Mouse (Mus musculus): Measurements from ENCODE around the gene Fto. TPM values are rescaled to one million over a fixed set of nuclear protein-coding genes. Genes with fewer than 3 reads are reported as not detected.

Fto gene
- polyA plus RNA-seq, 1 experiment = 39.7 TPM

DNA sequence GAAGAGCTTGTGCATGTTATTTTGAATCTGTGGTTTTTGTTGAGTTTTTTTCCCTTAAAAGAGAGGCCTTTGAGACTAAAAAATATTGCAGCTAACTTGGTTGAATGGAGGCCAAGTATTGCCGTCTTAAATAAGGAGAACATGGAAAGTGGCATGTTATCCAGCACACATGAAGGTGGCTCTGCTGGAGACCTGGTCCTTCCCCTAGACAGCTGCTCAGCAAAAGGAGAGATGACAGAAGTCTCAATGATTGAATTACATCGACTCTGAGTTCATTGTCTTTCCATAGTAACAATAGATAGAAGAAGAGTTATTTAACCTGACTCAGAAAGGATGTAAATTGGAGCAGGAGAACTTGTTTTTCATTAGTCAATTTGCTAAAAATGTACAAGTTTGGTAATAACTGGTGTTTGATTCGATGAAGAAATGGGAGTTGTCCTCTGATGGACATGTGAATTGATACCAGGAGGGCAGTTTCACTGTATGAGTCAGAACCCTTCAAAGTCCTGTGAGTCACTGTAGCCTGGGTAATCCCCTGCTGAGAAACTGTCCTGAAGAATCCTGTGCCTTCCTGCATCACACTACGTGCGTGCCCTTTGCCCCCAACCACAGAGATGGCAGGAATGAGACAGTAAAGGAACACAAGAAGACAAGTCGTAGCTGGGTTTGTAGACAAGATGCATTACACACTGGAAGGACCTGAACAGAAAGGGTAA is 82.2 kb downstream of the Fto start:
- TF ChIP-seq POLR2A (IDR thresholded peaks at IDR 0.05; ENCODE audit: borderline replicate concordance, extremely low read depth, low read depth, low read length) (no peak), CTCF (IDR thresholded peaks at IDR 0.05; ENCODE audit: insufficient read depth, low read length) (no peak)
- DNase-seq = no peak
- WGBS = 66% methylated on average over 6 of the region's 6 CpGs
- no peak overlapping the region for H3K4me3 ChIP-seq (replicated peaks; ENCODE audit: extremely low read depth, low read depth, low read length)
- H3K4me1 ChIP-seq (ENCODE audit: control insufficient read depth, insufficient read depth, low read length) = peaks cover 25% of the 10 kb centered on the region

GRCm38 (mm10) chr8:91398053-91398452 is 84.7 kb downstream of the Fto start:
- Histone ChIP-seq H3K4me3 (replicated peaks; ENCODE audit: extremely low read depth, low read depth, low read length) (no peak overlapping the region), H3K4me1 (ENCODE audit: control insufficient read depth, insufficient read depth, low read length) (peaks cover 16% of the 10 kb centered on the region)
- TF ChIP-seq CTCF (IDR thresholded peaks at IDR 0.05; ENCODE audit: insufficient read depth, low read length) = no peak
- no peak for TF ChIP-seq POLR2A (IDR thresholded peaks at IDR 0.05; ENCODE audit: borderline replicate concordance, extremely low read depth, low read depth, low read length)
- no peak for DNase-seq
- 71% methylated on average over 5 of the region's 5 CpGs for WGBS

DNA sequence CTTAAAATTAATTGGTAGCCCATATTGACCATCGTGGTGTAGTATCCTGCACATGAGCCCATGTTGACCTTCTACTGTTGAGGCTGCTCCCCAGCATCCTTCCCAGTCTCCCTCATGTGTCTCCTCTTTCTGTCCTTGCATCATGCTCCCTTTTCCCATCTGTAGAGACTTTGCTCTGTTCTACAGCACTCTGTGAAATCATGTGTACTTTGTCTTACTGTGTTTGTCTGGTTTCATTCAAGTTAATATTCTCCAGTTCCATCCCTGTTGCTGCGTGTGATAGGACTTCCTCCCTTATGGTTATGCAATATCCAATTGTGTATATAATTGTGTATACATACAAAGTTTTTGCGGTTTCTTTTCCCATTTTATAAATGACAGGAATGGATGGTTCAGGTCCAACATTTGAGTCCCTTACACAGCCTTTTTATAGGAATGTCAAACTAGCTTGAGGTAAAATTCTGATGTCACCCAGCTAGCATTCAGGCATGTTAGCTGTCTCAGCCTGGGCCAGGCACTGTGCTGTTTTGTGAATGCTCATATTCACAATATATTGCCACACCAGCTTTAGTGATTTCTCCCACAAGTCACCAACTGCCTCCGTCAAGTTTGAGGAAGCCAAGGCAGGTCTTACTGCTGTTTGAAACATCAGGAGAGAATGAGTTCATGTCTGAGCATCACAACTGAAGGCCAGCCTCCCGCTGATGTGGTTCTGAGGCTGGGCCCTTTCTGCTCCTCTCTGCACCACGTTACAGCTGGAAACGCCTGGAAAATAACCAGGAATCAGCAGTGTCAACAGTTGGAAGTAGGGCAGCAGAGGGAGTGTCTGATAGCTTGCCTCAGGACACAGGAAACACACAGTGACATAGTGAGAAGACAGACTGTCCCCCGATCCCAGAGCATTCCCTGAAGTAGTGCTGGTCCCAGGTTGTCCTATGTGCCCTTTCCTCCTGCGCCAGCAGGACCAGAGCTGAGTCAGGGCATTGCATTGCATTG is 90.0 kb downstream of the Fto start:
- TF ChIP-seq POLR2A (IDR thresholded peaks at IDR 0.05; ENCODE audit: borderline replicate concordance, extremely low read depth, low read depth, low read length) (no peak), CTCF (IDR thresholded peaks at IDR 0.05; ENCODE audit: insufficient read depth, low read length) (no peak)
- no peak for DNase-seq
- H3K4me1 ChIP-seq (ENCODE audit: control insufficient read depth, insufficient read depth, low read length) = no peaks in the 10 kb centered on the region
- 63% methylated on average over 9 of the region's 9 CpGs for WGBS
- H3K4me3 ChIP-seq (replicated peaks; ENCODE audit: extremely low read depth, low read depth, low read length) = no peak overlapping the region

- WGBS = 91% methylated on average over 7 of the region's 7 CpGs
- TF ChIP-seq CTCF (IDR thresholded peaks at IDR 0.05; ENCODE audit: insufficient read depth, low read length) (no peak), POLR2A (IDR thresholded peaks at IDR 0.05; ENCODE audit: borderline replicate concordance, extremely low read depth, low read depth, low read length) (no peak)
- H3K4me1 ChIP-seq (ENCODE audit: control insufficient read depth, insufficient read depth, low read length) = no peaks in the 10 kb centered on the region
- H3K4me3 ChIP-seq (replicated peaks; ENCODE audit: extremely low read depth, low read depth, low read length) = no peak overlapping the region
- no peak for DNase-seq
Observed at GRCm38 (mm10) chr8:91404311-91404710, 91.0 kb downstream of the Fto start.

DNA sequence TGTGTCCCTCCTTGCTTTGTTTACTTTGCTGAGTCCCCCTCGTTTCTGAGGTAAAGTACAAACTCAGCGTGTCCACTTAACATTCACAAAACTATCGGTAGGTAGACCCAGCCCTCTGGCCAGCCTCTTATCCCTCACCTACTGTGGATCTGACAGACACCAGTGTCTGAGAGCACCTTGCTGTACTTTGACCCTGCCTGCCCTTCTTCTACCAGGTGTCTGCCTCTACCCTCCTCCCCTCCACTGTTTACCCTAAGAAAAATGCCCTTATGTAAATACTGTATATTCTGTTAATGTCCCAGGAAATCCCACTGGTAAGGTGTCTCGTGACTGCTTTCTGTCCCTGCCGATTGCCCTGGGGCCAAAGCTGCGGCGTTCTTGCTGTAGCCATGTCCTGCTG is 91.8 kb downstream of the Fto start:
- no peak for DNase-seq
- TF ChIP-seq POLR2A (IDR thresholded peaks at IDR 0.05; ENCODE audit: borderline replicate concordance, extremely low read depth, low read depth, low read length) (no peak), CTCF (IDR thresholded peaks at IDR 0.05; ENCODE audit: insufficient read depth, low read length) (no peak)
- WGBS = 83% methylated on average over 7 of the region's 7 CpGs
- H3K4me3 ChIP-seq (replicated peaks; ENCODE audit: extremely low read depth, low read depth, low read length) = no peak overlapping the region
- no peaks in the 10 kb centered on the region for H3K4me1 ChIP-seq (ENCODE audit: control insufficient read depth, insufficient read depth, low read length)

- H3K4me3 ChIP-seq (replicated peaks; ENCODE audit: extremely low read depth, low read depth, low read length) = no peak overlapping the region
- no peak for TF ChIP-seq CTCF (IDR thresholded peaks at IDR 0.05; ENCODE audit: insufficient read depth, low read length)
- TF ChIP-seq POLR2A (IDR thresholded peaks at IDR 0.05; ENCODE audit: borderline replicate concordance, extremely low read depth, low read depth, low read length) = no peak
- WGBS = 80% methylated on average over 14 of the region's 14 CpGs
- H3K4me1 ChIP-seq (ENCODE audit: control insufficient read depth, insufficient read depth, low read length) = no peaks in the 10 kb centered on the region
- DNase-seq = no peak
Observed at GRCm38 (mm10) chr8:91406624-91407290, 93.4 kb downstream of the Fto start.

- DNase-seq = no peak
- H3K4me3 ChIP-seq (replicated peaks; ENCODE audit: extremely low read depth, low read depth, low read length) = no peak overlapping the region
- WGBS = 83% methylated on average over 4 of the region's 4 CpGs
- H3K4me1 ChIP-seq (ENCODE audit: control insufficient read depth, insufficient read depth, low read length) = no peaks in the 10 kb centered on the region
- TF ChIP-seq POLR2A (IDR thresholded peaks at IDR 0.05; ENCODE audit: borderline replicate concordance, extremely low read depth, low read depth, low read length) = no peak
- no peak for TF ChIP-seq CTCF (IDR thresholded peaks at IDR 0.05; ENCODE audit: insufficient read depth, low read length)
Observed at GRCm38 (mm10) chr8:91407880-91408279, 94.6 kb downstream of the Fto start.

- no peak for TF ChIP-seq CTCF (IDR thresholded peaks at IDR 0.05; ENCODE audit: insufficient read depth, low read length)
- TF ChIP-seq POLR2A (IDR thresholded peaks at IDR 0.05; ENCODE audit: borderline replicate concordance, extremely low read depth, low read depth, low read length) = no peak
- no peaks in the 10 kb centered on the region for H3K4me1 ChIP-seq (ENCODE audit: control insufficient read depth, insufficient read depth, low read length)
- WGBS = 84% methylated on average over 12 of the region's 12 CpGs
- no peak for DNase-seq
- no peak overlapping the region for H3K4me3 ChIP-seq (replicated peaks; ENCODE audit: extremely low read depth, low read depth, low read length)
Observed at GRCm38 (mm10) chr8:91410007-91410406, 96.7 kb downstream of the Fto start.

DNA sequence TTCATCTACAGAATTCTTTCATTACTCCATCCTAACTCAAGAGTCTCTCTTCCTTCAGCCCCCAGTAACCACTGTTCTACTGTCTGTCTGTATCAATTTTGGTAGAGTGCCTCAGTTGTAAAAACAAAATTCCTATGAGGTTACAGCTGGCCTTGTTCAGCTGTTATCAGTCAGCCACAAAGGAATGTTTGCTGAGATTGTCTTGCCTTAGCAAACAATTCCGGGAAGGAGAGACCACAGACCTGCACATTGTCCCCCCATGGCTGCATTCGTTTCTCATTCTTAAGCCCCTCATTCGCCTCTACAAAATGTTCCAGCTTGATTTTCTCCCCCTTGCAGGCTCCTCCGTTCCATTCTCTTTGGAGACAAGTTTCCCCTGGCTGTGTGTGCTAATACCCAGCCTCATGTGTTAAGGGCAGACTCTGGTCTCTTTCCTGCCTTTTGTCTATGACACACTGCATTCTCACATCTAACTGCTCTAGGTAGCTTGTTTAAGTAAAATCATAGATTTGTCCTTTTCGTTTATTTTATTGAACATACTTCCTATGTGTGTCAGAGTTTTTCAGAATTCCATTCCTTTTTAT is 111.3 kb downstream of the Fto start:
- no peak for DNase-seq
- 68% methylated on average over 5 of the region's 5 CpGs for WGBS
- Histone ChIP-seq H3K4me3 (replicated peaks; ENCODE audit: extremely low read depth, low read depth, low read length) (no peak overlapping the region), H3K4me1 (ENCODE audit: control insufficient read depth, insufficient read depth, low read length) (no peaks in the 10 kb centered on the region; the same call in 1 of the 2 replicates)
- TF ChIP-seq CTCF (IDR thresholded peaks at IDR 0.05; ENCODE audit: insufficient read depth, low read length) (no peak), POLR2A (IDR thresholded peaks at IDR 0.05; ENCODE audit: borderline replicate concordance, extremely low read depth, low read depth, low read length) (no peak)

Measured in lung, adult 2 months (tissue).